Mouse (Mus musculus): ENCODE data around the gene Pnp2.

GRCm38 (mm10) chr14:50908126-50908525 lies 47.7 kb upstream of the Pnp2 start:
- no peak for TF ChIP-seq CTCF (IDR thresholded peaks at IDR 0.05; ENCODE audit: control insufficient read depth, insufficient read depth, insufficient read length)
- TF ChIP-seq MAX (IDR thresholded peaks at IDR 0.05) = no peak
- no peak for TF ChIP-seq USF1 (IDR thresholded peaks at IDR 0.05; ENCODE audit: low read depth)
